Mouse (Mus musculus) thymus, postnatal 25 days (tissue): ENCODE data around the gene Lgr6.
"Not testable (repeated sequence)": the region's sequence is repeated elsewhere in the genome, so short reads cannot be mapped to it uniquely, and the experiment has no call there.

ENCODE experiments used
- DNase-seq: peaks from one replicate; pipeline ENCODE4 v3.0.0; 2022

The Lgr6 gene

GRCm38 (mm10) chr1:135128011-135128441 is 22.9 kb upstream of the Lgr6 start:
- DNase-seq, result peak; percentile 62

GRCm38 (mm10) chr1:135126443-135127027 is 21.5 kb upstream of the Lgr6 start:
- DNase-seq, result no peak

GRCm38 (mm10) chr1:135125990-135126389 is 20.9 kb upstream of the Lgr6 start:
- DNase-seq, result no peak

GRCm38 (mm10) chr1:135124573-135125363 is 19.7 kb upstream of the Lgr6 start:
- no peak for DNase-seq

- peak; percentile 68 for DNase-seq
Observed at GRCm38 (mm10) chr1:135112661-135113060, 7.6 kb upstream of the Lgr6 start.

GRCm38 (mm10) chr1:135111271-135111670 is 6.2 kb upstream of the Lgr6 start:
- not testable (repeated sequence) for DNase-seq

- peak; percentile 77 for DNase-seq
Observed at GRCm38 (mm10) chr1:135110075-135110474, 5.0 kb upstream of the Lgr6 start.

- DNase-seq, result peak; percentile 52
Observed at GRCm38 (mm10) chr1:135108611-135109010, 3.5 kb upstream of the Lgr6 start.

GRCm38 (mm10) chr1:135105951-135106350 is 875 bp upstream of the Lgr6 start:
- DNase-seq, result peak; percentile 79

- DNase-seq, result no peak
Observed at GRCm38 (mm10) chr1:135100400-135100799, 4.7 kb downstream of the Lgr6 start.

- DNase-seq, result no peak
Observed at GRCm38 (mm10) chr1:135098441-135098840, 6.6 kb downstream of the Lgr6 start.

GRCm38 (mm10) chr1:135097441-135097840 is 7.6 kb downstream of the Lgr6 start:
- no peak for DNase-seq

- DNase-seq, result no peak
Observed at GRCm38 (mm10) chr1:135096312-135096711, 8.8 kb downstream of the Lgr6 start.

GRCm38 (mm10) chr1:135095189-135095588 is 9.9 kb downstream of the Lgr6 start:
- no peak for DNase-seq

- DNase-seq, result peak; percentile 33
Observed at GRCm38 (mm10) chr1:135094723-135095122, 10.4 kb downstream of the Lgr6 start.

- no peak for DNase-seq
Observed at GRCm38 (mm10) chr1:135090914-135091313, 14.2 kb downstream of the Lgr6 start.

GRCm38 (mm10) chr1:135089626-135090025 is 15.4 kb downstream of the Lgr6 start:
- DNase-seq, result no peak

GRCm38 (mm10) chr1:135087414-135087813 is 17.7 kb downstream of the Lgr6 start:
- DNase-seq, result no peak

- peak; percentile 57 for DNase-seq
Observed at GRCm38 (mm10) chr1:135086015-135086414, 19.1 kb downstream of the Lgr6 start.

- peak; percentile 56 for DNase-seq
Observed at GRCm38 (mm10) chr1:135085296-135085871, 19.7 kb downstream of the Lgr6 start.

GRCm38 (mm10) chr1:135083465-135083864 is 21.6 kb downstream of the Lgr6 start:
- DNase-seq, result no peak

GRCm38 (mm10) chr1:135082267-135082666 is 22.8 kb downstream of the Lgr6 start:
- DNase-seq, result no peak

GRCm38 (mm10) chr1:135079021-135079420 is 26.1 kb downstream of the Lgr6 start:
- DNase-seq, result no peak

- DNase-seq, result no peak
Observed at GRCm38 (mm10) chr1:135076470-135076869, 28.6 kb downstream of the Lgr6 start.
